Mouse (Mus musculus) left cerebral cortex, adult 18-20 months (tissue): ENCODE measurements around the gene Sept9. TPM values are rescaled to one million over a fixed set of nuclear protein-coding genes. Genes with fewer than 3 reads are reported as not detected.

Experiments used
- DNase-seq, 2 experiments: peaks; one replicate each; pipeline ENCODE4 v3.0.0; 2021 to 2022; ENCODE audit warnings: low spot score in 2 of 2, mixed read lengths in 1 of 2
- total RNA-seq, 2 experiments: library from RNA; stranded (reverse); gene quantifications; 2 replicates each; pipeline ENCODE4 v1.2.3; 2021

Sept9 gene
- total RNA-seq, 2 experiments from 2014 or later = 82.6 to 90.6 TPM

DNA sequence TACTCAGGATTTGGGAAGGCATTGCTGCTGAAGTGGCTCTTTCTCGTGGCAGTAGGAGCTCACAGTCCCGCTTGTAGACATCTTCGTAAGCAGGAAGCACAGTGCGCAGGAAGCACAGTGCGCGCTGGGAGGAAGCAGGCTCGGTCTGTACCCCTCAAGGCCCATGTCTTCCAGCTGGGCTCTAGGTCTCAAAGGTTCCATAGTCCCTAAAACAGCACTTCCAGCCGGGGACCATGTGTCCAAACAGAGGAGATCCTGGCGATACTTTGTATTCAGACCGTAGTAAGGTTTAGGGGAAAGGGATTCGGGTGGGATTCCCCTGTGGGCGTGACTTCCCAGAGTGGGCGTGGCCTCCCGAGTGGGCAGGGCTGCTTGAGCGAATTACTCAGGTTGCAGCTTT lies 24.5 kb upstream of the Sept9 start:
- no peak for DNase-seq

DNA sequence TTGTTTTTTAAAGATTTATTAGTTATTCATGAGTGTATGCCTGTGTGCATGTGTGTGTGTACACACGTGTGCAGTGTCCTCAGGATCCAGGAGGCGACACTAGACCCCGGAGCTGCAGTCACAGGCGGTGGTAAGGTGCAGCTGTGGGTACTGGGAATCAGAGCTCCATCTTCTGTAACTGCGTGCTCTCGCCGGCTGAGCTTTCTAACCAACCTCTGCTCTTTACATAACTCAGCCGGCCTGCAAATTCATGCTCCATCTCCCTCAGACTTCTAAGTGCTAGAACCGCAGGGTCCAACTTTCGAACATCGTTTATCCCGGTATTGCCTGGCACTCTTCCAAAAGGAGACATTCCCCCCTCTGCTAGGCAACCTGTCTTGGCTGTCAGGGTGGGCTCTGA lies 24.0 kb upstream of the Sept9 start:
- DNase-seq = no peak

DNA sequence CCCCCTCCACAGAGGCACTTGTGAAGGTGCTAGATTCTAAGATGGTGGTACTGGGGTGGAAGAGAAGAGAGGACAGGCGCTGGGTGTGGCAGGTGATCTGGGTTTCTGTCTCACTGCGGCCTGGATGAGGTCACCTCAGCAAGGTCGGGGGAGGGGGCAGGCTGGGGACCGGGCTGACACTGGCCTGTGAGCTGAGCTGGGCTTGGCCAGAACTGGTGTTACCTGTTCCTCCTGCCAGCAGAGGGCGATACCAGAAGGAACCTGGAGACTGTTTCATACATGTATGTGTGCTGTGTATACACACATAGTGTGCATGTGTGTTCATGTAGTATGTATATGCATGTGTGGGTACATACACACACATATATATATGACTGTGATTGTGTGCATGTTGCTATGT lies 23.2 kb upstream of the Sept9 start:
- DNase-seq = no peak

DNA sequence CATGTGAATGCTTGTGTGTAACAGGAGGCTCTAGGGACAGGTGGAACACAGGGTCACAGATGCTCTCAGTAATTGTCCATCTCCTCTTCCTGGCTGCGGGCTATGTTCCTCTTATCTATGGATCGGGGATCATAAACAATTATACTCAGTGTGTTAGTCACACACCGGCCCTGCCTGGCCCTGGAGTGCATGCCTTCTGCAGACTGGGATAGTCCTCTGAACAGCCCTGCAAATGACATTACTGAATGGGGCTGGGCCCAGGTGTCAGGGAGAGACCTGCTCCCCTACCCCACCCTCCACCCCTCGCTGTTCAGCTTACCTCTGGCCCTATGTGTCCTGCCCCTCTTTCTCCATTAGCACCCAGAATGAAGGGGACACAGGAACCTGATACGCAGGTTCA lies 22.6 kb upstream of the Sept9 start:
- no peak for DNase-seq

DNA sequence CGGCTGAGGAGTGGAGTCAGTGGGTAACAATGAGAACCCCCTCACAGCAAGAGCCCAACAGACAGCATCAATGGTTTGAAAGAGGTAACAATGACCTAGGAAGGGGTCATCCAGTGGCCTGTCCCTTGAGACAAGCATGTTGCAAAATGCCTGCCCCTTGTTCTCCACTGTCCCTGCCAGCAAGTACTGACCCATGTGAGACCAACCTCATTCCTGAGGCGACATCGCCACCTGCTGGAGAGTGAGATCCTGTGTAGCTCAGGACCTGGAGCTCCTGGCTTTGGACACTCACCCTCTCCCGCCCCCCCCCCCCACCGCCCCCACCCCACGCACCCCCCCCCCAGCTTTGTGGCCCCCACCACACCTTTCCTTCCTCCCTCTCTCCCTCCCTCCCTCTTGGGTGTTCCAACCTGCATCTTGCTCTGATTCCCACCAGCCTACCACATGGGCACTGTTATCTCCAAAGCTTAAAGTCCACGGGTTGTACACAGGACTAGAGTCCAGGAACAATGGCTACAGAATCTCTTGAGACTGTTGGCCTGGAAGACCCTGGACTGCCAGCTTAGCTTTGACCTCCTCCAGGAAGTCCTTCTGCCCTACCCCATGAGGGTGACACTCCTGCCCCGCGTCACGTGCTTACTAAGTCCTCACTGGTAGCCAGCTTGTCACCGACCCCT lies 22.0 kb upstream of the Sept9 start:
- peak; percentile 90 to 98 for DNase-seq

DNA sequence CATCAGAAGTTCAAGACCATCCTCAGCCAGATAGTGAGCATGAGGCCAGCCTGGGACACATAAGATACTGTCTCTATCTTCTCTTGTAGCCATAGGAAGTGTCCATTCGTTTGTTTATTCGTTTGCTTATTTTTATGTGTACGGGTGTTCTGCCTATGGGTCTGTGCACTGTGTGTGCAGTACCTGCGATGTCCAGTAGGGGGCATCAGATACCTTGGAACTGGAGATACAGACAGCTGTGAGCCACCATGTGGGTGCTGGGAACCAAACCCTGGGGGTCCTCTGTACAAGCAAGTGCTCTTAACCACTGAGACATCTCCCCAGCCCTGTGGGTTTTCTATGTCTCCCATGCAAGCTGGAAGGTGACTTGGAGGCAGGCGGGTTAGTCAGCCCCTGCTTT lies 19.6 kb upstream of the Sept9 start:
- no peak for DNase-seq

DNA sequence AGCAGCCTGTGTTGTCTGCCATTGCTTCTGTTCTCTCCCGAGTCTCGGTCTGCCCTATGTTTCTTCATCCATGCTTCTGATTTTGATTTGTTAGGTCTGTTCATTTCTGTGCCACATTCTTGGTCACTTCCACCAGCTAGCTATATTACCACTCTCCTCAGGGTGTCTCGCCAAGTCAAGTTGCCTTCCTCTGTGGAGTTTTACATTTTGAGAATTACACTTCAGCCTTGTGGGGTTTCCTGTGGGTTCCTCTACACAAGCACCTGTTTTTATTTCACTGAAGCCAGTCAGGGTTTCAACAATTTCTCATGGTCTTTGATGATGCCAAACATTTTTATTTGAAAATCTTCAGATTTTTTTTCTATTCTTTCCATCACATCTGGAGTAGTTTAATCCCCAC lies 16.7 kb upstream of the Sept9 start:
- DNase-seq = no peak

DNA sequence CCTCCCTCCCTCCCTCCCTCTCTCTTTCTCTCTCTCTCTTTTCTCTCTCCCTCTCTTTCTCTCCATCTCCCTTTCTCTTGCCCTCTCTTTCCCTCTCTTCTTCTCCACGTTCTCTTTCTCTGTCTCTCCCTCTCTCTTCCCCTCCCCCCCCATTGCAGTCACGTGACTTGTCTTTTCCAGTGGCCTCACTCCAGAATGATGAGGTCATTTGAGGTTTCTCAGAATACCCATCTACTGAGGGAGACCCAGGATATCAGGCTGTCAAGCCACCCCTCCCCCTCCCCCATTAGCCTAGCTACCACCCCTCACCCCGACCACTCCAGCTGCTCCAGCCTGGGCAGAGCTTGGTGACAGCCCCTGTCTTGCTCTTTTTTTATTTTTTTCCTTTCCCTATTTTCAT lies 16.2 kb upstream of the Sept9 start:
- no peak for DNase-seq

DNA sequence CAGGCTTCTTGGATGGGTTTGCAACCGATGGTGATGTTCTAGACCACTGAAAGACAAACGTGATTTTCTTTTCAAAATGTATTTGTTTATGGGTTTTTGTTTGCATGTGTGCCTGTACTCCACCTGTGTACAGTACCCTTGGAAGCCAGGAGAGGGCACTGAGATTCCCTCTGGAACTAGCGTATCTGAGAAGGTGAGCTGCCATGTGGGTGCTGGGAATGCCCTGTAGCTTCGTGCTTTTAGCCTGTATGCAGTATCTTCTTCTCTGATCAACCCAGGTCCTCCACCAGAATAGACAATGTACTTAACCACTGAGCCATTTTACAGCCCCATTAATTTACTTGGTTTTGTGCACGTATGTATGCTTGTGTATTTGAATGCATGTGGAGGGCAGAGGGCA lies 15.6 kb upstream of the Sept9 start:
- no peak for DNase-seq

DNA sequence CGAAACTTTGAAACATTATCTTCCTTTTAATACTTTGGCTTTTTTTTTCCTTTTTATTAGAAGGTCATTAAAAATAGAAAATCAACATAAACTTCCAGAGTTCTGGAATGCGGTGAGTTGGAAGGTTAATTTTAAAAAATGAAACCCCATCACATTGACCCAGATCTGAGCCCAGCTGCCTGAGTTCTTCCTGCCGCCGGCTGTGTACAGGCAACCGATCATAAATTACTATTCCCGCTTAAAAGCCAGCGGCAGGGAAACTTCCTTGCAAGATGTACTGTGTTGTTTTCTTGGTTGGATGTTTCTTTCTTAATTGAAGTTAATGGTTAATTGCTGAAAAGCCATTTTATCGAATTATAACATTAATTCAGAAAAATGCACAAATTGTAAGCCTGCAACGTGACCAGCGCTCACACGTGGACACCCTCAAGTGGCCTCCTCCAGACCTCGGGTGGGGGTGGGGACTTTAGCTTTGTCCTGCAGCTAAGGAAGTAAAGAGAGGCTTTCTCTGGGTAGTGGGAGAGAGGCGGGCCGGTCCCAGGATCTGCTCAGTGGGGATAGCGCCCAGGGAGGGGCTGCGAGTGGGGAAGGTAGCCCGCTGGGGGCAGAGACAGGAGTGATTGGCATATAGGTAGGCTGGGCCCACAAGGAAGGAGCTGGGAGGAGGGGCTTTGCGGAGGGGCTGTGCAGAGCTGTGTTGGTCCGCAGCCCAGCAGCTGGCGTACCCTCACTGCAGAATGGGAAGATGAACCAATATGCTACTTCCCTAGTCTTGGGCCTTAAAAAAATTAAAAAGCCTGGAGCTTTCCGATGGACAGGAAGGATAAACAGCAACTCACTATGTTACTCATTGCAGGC lies 14.2 kb upstream of the Sept9 start:
- DNase-seq = no peak

DNA sequence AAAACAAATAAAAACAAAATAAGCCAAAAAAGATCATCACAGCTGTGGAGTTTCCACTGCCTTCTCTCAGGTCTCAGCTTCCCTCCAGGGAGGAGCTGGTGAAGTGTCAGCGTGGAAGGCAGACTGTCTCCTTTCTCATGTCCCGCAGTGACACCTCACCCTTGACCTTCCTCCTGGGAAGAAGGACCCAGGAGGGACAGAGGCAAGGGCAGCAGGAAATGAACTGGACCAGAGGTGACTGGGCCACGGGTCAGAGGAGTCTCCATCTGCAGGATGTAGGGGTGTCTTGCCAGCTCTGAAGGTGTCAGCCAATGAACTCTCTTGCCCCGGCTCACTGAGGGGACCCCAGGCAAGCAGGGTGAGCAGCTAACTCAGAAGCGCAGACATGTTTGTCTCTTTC lies 7.9 kb upstream of the Sept9 start:
- DNase-seq = no peak

DNA sequence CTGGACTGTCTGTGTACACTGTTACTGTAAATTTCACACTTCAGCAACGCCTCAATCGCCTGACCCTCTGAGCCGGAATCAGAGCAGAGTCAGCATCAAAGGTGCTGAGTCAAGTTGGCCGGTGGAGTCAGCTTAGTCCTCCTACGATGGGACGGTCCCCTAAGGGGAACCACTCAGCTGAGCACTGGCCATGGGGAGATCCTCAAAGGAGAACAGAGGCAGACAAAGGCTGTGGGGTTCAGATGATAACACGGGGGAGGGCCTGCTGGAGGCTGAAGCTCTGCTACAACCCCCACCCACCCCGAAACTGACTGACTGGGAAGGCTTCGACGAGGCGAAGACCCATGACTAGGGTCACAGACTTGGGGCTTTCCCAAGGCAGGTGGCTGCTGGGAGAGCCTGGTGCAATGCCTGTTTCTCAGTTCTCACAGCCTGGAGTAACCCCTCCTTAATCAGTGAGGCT lies 5.0 kb upstream of the Sept9 start:
- no peak for DNase-seq

DNA sequence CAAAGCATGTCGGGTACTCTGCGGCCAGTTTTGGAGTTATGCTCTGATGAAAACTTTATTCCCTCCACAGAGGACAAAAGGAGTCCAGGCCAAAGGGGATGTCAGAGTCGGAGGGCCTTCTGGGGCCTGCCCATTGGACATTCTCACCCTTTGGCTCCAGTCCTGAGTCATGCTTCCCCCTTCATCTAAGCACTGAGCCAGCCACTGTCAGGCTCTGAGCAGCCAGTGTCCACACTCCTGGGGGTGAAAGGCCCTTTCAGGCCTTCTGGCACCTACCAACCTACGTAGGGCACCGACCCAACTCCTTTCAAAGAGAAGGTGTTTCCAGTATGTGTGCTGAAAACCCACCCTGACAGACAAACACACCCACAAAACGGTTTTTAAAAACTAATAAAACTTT lies 3.8 kb upstream of the Sept9 start:
- no peak for DNase-seq

DNA sequence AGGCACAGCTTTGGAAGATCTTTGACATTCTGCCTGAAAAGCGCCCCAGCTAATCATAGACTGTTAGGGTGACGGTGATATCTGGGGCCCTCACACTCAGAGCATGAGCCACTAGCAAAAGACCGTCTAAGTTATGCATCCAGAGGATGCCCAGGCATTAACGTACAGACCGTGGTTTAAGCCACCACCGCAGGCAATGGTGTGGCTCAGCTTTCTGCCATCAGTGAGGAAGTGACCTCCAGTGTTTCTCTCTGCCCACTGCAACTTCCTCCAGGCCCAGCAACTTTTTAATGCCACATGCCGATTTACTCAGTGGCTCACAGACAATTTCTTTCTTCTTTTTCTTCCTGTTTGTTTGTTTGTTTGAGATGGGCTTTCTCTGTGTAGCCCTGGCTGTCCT lies 2.8 kb upstream of the Sept9 start:
- no peak for DNase-seq

DNA sequence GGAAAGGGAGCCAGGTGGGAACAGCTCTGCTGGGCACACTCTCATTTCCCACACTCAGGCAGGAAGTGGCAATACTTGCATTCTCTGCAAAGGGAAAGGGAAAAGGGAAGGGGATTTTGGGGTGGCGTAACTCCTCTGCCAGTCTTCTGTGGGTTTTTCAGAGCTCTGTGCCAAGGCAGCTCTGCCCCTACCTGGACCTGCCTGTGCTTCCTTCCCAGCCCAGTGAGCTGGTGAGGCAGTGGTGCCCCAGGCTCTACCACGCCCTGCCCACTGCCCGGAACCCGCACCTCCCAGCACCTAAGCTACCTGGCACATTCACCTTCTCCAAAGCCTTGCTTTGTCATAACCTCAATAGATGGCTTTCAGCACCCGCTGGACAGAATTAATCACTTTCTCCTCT lies 1.3 kb upstream of the Sept9 start:
- no peak for DNase-seq

DNA sequence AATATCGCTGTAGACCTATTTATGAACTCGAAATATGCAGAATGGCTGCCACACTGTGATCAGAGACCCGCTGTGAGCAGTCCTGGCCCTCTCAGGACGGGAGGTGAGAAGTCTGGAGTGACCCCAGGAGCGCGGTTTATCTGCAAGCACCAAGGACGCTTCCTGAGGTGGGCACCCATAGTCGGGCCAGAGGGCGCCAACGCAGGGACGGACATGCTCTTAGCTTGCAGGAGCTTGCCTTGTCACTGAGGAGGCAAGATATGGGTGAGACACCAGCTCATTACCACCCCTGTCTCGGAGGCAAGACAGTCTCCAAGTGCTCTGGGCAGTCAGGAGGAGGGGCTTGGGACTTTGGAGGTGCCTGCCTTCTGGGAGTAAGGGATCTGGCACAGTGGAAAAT lies 2.4 kb downstream of the Sept9 start:
- no peak for DNase-seq

DNA sequence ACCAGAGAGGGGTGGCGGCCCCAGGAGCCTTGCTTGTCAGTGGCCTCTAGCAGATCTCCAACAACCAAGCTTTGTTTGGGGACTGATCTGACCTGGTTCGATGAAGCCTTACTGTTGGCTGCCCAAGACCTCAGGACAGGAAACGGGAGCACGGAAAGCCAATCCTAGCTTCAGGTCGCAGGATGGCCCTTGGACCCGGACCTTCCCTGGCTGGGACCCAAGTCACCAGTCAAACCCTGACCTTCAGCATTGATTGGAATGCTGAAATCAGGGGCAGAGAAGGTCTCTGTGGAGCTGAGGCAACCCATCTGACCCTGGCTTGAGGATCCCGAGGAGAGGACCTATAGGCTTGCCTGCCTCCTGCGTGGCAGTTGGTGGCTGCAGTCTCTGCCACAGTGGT lies 5.1 kb downstream of the Sept9 start:
- no peak for DNase-seq

DNA sequence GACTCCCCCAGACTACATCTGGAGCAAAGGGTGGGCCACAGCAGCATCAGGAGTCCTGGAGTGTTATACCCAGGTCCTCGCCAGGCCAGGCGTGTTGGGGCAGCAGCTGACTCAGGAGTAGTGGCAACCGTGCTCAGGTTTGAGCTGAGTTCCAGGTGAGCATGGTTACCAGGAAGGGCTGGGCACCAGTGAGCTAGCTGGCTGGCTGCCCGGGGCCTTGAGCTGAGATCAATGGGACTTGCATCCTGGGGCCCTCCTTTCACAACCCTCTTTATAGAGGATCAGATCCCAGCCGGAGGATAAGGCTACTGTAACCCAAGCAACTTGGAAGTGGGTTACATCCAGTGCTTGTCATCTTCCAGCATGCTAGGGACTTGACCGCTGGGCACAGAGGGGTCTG lies 5.6 kb downstream of the Sept9 start:
- no peak for DNase-seq

DNA sequence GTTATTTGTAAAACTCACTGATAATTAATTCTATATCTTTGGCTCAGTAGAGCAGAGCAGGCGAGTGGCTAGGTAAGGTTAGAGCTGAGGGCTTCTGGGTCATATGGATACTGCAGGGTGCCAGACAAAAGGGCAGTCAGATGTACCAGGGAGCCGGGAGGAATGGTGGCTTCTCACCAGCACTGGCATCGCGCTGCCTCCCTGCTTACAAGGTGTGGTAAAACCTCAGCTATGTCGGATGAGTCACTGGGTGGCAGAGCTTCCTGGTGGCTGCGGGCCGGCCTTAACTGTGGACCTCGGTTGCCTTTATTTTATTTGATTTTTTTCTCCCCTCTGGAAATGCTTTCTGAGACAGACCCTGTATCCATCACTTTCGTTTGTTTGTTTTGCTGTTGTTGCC lies 6.0 kb downstream of the Sept9 start:
- DNase-seq = no peak

DNA sequence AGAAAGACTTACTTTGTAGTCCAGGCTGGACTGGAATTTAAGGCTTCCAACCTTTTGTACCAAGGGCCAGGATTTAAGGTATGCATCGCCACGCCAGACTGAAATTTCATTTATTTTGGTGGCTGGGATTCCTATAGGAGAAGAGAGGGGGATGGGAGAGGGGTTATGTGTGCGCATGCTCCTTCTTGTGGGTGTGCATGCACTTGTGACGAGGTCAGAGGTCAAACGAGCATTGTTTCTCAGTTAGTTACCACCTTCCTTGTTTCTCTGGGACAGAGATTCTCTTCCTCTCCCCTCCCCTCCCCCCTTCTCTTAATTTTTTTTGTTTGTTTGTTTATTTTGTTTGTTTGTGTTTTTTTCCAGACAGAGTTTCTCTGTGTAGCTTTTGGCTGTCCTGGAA lies 8.0 kb downstream of the Sept9 start:
- no peak for DNase-seq

DNA sequence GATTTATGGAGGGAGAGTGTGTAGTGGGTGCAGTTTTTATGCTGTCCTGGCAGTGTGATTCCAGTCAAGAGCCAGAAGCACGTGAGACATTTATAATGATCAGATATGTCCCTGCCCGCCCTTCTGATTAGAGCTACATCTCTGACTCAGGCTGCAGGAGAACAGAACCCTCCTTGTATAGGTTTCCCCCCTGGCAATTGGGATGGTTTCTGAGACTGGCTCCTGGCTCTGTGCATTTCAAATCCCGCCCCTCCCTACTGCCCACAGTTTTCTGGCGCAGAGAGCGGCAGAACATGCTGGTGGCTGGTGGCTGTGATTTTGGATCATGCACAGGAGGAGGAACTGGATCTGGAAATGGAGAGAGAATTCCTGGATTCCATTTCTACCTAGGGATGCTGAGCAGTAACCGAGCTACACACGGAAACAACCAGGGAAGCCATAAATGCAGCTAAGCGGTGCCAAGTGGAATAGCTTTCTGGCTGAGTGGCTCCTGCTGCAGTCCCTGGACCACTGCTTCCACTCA lies 8.8 kb downstream of the Sept9 start:
- DNase-seq = peak; percentile 40 to 53

DNA sequence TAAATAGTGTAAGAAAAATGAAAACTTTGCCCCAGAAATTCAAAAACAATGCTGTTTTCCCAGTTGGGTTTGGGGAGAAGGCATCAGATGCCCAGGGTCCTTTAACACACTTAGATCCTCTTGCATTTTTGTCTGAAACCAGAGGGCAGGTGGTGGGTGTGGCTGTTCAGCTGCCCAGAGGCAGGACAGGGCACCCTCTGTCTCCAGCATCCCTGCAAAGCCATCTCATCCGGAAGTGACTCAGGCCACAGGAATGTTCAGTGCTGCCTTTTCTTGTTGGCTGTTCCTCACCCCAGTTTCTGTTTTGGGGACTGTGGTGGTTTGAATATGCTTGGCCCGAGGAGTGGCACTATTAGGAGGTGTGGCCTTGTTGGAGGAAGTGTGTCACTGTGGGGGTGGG lies 17.3 kb downstream of the Sept9 start:
- DNase-seq = no peak

DNA sequence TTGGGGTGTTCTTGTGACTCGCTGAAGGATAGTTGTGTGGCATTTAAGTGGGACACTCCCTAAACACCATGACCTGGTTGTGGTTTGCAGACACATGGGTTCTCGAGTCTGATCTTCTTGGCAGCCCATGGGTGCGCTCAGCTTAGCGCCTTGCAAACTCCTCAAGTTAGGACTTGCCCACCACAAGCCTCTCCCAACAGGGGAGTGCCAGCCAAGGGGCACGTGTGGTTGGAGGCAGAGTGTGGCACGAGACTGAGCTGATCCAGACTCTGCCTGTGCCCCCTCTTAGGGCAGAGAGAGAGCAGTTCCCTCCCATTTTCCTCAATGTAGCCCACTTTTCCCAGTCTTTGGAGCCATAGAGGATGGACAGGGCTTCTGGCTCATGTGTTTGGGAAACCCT lies 18.6 kb downstream of the Sept9 start:
- DNase-seq = no peak
